10 mouse cellular contexts compared by ENCODE assay signal in the genomic region with DNA sequence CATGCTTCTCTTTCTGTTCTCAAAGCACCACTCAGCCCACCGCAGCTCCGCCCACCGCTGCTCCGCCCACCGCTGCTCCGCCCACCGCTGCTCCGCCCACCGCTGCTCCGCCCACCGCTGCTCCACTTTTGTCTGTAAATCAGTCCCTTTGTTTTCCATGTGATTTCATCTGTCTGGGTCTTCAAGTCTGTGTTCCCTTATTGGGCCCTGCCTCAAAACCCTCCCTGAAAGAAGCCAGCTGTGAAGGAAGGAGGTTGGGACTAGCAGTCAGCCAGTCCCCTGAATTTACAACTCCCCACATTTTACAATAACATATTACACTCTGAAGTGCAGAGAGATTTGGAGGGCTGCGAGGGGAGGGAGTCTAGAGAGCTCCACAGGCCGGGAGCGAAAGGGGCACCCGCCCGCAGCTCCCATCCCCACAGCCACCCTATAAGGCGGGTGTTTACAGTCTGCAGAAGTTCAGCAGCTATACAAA. TPM values are rescaled to one million over a fixed set of nuclear protein-coding genes. Genes with fewer than 3 reads are reported as not detected.
A peak's percentile ranks its signal among the peaks of the same experiment; 100 is the strongest.
DNase-seq lines count a peak whose midpoint lies in the region; ATAC-seq lines count a peak whose summit lies in the region.
"Had no signal": no experiment of that assay in that cellular context is flagged by ENCODE, and none has a peak within 500 bp of the region (broad histone marks: within the 10 kb centered on the region; RNA-seq: fewer than 3 reads in every experiment).

No protein-coding gene starts in this region.

- ATAC-seq in intestine, embryonic 15.5 days: peak; percentile 84

- peak overlapping the region; percentile 86 for H3K27ac ChIP-seq in intestine, embryonic 15.5 days
- H3K27ac ChIP-seq: liver, embryonic 15.5 days had no signal

- DNase-seq in urinary bladder, adult 18-20 months (ENCODE audit: low spot score in 2 of 2): peak; percentile 33 to 53
- no peak for DNase-seq in urinary bladder, postnatal 10 days (ENCODE audit: low spot score)
- peak; percentile 66 for DNase-seq in gastrocnemius, postnatal 25 days
- DNase-seq in lung, postnatal 14 days: peak; percentile 57
- peak; percentile 36 to 64 for DNase-seq in urinary bladder, postnatal 36 days (ENCODE audit: low spot score in 2 of 2)
- no peak for DNase-seq in T-cell, adult 2 months (ENCODE audit: low spot score)
- no peak for DNase-seq in left cerebral cortex, adult 11 months (ENCODE audit: low spot score)

- H3K9ac ChIP-seq in intestine, embryonic 15.5 days: no peak overlapping the region
- H3K9ac ChIP-seq: liver, embryonic 15.5 days had no signal

- no peak overlapping the region for H3K4me3 ChIP-seq in intestine, embryonic 15.5 days (replicated peaks)
- H3K4me3 ChIP-seq: liver, embryonic 15.5 days had no signal

- 10% methylated on average over 17 of the region's 17 CpGs for WGBS in intestine, embryonic 15.5 days

- H3K4me2 ChIP-seq in intestine, embryonic 15.5 days (replicated peaks): peak overlapping the region; percentile 28
- H3K4me2 ChIP-seq: liver, embryonic 15.5 days had no signal

- H3K4me1 ChIP-seq in intestine, embryonic 15.5 days (replicated peaks): peaks cover 24% of the 10 kb centered on the region
- H3K4me1 ChIP-seq: liver, embryonic 15.5 days had no signal

- H3K36me3 ChIP-seq in intestine, embryonic 15.5 days: no peaks in the 10 kb centered on the region
- H3K36me3 ChIP-seq: liver, embryonic 15.5 days had no signal

- no peaks in the 10 kb centered on the region for H3K9me3 ChIP-seq in intestine, embryonic 15.5 days
- H3K9me3 ChIP-seq: liver, embryonic 15.5 days had no signal

- H3K27me3 ChIP-seq in intestine, embryonic 15.5 days (replicated peaks): 0 out of 2 replicates have a peak, but pooled peaks cover 2% of the 10 kb centered on the region

RNA-seq across cellular contexts. Expression of a gene that starts 18.1 kb away (rescaled TPM):
- total RNA-seq in gastrocnemius, postnatal 25 days (2021): not detected
- not detected in 2 replicates for polyA plus RNA-seq in intestine, embryonic 15.5 days (2015; fragmentation: Nextera tagmentation; extraction: Ambion mirVana)
- total RNA-seq: adrenal gland, postnatal 36 days had no signal
- polyA plus RNA-seq: liver, embryonic 15.5 days had no signal

RNA-seq across cellular contexts. Expression of a gene that starts 37.6 kb away (rescaled TPM):
- total RNA-seq in gastrocnemius, postnatal 25 days (2021): 10 to 100 TPM; 54.4 to 56.6 TPM
- 34.8 and 41.3 TPM in 2 replicates for polyA plus RNA-seq in intestine, embryonic 15.5 days (2015; fragmentation: Nextera tagmentation; extraction: Ambion mirVana)

RNA-seq across cellular contexts. Expression of a gene that starts 47.8 kb away (rescaled TPM):
- 1,000 to 10,000 TPM; 2,264 to 2,912 TPM for total RNA-seq in gastrocnemius, postnatal 25 days (2021)
- polyA plus RNA-seq in intestine, embryonic 15.5 days (2015; fragmentation: Nextera tagmentation; extraction: Ambion mirVana): 7.6 and 7.8 TPM in 2 replicates

RNA-seq across cellular contexts. Expression of a gene that starts 59.2 kb away (rescaled TPM):
- total RNA-seq in gastrocnemius, postnatal 25 days (2021): not detected
- polyA plus RNA-seq in intestine, embryonic 15.5 days (2015; fragmentation: Nextera tagmentation; extraction: Ambion mirVana): 0.37 TPM in 1 of 2 replicates, not detected in the other
- total RNA-seq: adrenal gland, postnatal 36 days had no signal
- polyA plus RNA-seq: liver, embryonic 15.5 days had no signal

Comparison
In these comparisons a context has a peak if more than half of its experiments do, and no peak if none do; other contexts are left out.
1. DNase-seq: peak in urinary bladder, adult 18-20 months (2 of 2), gastrocnemius, postnatal 25 days (single experiment), lung, postnatal 14 days (single experiment) and urinary bladder, postnatal 36 days (2 of 2); none in urinary bladder, postnatal 10 days (single experiment), T-cell, adult 2 months (single experiment) and left cerebral cortex, adult 11 months (single experiment).